Mouse (Mus musculus) urinary bladder, postnatal 4 days (tissue): ENCODE results near the gene Susd5.
A peak's percentile ranks its signal among the peaks of the same experiment; 100 is the strongest.
"Not testable (repeated sequence)": the region's sequence is repeated elsewhere in the genome, so short reads cannot be mapped to it uniquely, and the experiment has no call there.

Experiments
- DNase-seq, 2 experiments: peaks; one replicate each; pipeline ENCODE4 v3.0.0; 2021 to 2022; ENCODE audit warnings: low spot score in 2 of 2

Susd5 gene

DNA sequence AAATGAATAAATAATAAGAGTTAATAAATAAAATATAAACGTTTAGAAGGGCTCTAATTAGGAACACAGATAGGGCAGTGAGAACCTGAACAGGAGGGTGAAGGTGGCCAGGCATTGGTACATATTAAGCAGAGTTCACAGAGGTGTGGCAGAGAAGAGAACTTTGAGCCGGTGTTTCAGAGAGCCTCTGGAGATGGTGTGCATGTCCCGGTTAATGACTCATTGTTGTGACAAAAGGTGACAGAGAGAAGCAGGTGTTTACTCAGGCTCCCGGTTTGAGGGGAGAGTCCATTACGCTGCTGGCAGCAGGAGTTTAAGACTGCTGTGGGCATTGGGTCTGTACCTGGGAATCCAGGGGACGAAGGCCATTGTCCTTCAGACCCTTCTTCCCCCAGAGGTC, 12.4 kb downstream of the Susd5 start:
- DNase-seq, result no peak

DNA sequence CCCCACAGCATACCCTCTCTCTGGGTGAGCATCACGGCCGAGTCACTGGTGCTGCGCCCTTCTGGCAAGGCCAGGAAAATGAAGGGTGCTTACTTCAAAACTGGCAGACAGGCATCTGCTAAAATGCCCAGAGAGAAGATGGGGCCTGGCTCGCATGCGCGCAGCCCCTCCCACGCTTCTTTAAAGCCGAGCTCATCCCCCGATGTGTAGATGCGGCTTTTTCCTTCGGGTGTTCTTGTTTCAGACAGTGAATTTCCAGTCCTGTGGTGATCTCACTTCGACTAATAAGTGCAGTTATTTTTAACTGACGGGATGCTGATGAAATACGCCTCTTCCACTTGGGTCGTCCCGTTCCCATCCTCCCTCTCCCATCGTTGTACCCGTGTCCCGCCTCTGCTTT, 16.7 kb downstream of the Susd5 start:
- DNase-seq, result no peak

DNA sequence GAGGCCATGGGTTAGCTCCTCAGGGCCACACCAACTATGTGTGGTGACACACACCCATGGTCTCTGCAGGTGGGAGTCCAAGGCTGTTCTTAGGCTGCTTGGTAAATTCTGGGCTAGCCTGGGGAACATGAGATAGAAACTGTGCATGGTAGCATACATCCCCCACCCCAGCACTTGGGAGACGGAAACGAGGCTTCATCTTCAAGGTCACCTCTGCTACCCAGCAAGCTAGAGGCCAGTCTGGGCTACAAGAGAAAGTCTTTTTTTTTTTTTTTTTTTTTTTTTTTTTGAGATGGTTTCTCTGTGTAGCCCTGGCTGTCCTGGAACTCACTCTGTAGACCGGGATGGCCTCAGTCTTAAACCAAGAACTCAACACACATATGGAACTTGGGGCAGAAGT, 29.5 kb downstream of the Susd5 start:
- DNase-seq, result no peak

DNA sequence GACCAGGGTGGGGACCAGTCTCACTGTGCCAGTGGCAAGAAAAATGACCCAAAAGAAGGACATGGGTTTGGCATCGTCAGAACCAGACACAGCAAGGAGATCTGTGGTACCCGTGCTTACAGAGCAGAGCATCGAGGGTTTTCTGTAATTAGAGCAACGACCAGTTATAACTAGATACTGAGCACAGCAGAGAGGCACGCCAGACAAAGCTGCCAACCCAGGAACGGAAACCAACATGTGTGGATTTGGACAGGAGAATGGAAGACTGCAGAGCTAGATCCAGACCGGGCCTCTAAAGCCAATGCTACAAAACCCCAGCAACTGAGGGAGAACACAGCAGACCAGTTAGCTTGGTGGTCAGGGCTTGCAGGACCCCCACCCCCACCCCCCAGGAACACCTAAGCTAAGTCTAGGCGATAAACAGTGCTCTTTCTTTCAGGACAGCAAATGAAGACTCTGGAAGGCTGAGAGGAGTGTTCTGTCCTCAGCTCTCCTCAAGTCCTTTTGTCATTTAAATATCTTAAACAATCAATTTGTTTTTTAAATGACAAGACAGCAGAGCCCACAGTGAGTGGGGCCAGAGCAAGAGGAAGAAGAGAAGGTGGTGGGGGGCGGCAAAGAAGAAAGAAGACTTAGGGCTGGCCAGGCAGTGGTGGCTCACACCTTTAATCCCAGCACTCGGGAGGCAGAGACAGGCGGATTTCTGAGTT, 30.3 kb downstream of the Susd5 start:
- no peak for DNase-seq

DNA sequence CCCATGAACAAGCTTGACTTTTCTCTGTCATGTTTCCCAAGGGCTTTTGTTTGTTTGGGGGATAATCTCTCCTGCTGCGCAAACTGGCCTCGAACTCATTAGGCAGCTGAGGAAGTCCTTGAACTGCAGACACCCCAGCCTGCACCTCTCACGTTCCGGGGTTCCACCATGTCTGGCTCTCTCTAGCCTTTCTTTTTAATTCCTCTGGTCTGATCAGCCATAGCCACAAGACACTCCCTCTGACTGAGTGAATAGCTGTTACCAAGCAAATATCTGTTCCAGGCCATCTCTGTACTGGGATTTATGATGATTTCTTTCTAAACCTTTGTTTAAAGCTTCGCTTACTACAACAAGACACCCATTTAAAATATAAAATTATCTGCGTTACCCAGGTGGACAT, 31.9 kb downstream of the Susd5 start:
- DNase-seq, result not testable (repeated sequence)

DNA sequence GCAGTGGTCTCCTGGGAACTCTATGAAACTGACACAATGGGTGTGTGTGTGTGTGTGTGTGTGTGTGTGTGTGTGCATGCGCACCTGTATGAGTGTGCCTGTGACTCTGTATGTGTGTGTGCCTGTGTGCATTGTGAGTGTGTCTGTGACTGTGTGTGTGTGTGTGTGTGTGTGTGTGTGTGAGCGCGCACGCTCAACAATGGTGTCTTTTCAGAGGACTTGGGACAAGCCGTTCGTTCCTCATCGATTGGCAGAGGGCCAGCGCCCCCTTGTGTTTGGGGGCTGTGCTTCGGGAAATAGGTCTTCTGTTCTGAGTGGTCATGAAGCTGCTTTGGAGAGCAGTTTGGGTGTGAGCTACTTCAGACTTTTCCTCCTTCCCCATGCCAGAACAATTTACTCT, 35.2 kb downstream of the Susd5 start:
- not testable (repeated sequence) for DNase-seq

DNA sequence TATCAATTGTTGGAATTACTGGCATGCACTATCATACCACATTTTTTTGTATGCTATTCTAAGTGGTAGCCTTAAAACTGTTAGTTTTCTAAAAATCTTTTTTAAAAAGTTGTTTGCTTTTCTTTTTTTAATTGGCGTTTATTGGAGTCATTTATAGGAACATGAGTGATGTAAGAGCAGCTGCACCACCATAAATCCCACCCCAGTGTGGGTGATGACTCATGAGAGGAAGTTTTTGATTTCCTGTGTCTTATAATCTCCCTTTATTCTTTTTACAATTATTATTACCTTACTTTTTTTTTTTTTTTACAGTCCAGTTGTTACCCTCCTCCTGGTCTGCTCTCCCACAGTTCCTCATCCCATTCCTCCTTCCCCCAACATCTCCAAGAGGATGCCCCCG, 37.9 kb downstream of the Susd5 start:
- no peak for DNase-seq

DNA sequence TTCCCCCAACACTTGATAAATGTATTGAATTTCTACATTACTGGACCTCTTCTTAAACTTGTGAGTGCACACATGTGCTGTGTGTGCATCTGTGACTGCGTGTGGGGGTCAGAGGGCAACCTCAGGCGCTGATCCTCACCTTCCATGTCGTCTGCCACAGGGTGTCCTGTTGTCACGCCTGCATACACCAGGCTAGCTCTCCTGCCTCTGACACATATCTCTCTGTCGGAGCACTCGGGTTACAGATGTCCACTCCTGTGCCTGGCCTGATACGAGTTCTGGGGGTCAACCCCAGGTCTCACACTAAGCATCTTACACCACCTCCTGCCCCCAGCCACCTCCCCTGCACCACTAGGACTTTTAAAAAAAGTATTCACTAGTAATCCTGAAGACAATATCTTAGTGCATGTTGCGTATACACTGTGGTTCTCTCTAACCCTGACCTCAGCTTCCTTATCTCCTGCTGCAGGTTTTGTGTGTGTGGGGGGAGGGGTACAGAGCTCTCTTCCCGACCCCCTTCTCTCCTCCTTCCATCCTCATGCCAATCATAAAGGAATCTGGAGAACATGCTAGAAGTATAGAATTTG, 41.9 kb downstream of the Susd5 start:
- no peak for DNase-seq

DNA sequence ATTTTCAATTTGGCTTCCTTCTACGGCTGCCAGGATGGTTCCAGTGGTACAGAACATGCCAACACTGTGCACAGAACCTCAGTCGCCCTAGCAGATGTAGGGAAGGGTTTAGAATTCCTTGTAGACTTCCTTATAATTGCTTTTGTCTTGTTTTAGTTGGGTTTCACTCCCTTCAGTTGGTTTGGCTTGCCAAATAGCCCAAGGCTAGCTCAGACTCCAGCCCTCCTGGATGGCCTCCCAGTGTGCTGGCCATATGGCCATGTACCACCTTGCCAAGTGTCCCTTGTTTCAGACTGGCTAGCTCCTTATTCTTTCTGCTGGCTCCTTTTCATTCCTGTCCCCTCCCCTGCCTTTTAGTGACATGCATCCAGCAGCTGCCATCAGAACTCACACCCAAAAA, 53.3 kb downstream of the Susd5 start:
- DNase-seq, result no peak

DNA sequence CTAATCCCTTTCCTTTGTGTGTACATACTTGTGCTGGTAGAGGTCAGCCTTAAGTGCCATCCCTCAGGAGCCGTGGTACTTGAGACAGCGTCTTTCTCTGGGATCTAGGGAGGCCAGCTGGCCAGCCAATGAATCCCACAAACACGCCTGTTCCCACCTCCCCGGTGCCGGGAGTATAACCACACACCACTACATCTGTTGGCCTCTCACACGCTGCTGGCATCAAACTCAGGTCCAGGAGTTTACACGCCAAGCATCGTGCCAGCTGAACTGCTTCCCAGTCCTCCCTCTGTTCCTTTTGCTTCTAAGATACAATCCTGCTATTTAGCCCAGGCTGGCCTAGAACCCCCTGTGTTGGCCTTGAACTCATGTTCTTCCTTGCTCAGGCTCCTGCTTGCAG, 54.2 kb downstream of the Susd5 start:
- DNase-seq, result no peak

DNA sequence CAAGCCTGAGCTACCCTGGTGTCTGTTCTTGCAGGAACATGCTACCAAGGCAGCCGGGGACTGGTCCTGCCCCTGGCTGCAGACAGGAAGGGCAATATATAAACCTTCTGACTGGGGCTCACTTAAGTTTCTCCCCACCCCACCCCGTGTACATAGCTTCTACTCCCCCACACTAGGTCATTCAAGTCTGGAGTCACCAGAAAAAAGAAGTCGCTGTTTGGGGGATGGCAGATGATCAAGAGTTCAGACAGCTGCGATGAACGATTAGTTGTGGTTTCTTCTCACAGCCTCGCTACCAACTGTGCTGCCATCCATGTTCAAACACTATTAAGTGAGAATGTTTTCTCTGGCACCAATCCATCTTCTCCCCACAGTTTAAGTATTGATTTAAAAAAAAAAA, 55.3 kb downstream of the Susd5 start:
- DNase-seq, result no peak

DNA sequence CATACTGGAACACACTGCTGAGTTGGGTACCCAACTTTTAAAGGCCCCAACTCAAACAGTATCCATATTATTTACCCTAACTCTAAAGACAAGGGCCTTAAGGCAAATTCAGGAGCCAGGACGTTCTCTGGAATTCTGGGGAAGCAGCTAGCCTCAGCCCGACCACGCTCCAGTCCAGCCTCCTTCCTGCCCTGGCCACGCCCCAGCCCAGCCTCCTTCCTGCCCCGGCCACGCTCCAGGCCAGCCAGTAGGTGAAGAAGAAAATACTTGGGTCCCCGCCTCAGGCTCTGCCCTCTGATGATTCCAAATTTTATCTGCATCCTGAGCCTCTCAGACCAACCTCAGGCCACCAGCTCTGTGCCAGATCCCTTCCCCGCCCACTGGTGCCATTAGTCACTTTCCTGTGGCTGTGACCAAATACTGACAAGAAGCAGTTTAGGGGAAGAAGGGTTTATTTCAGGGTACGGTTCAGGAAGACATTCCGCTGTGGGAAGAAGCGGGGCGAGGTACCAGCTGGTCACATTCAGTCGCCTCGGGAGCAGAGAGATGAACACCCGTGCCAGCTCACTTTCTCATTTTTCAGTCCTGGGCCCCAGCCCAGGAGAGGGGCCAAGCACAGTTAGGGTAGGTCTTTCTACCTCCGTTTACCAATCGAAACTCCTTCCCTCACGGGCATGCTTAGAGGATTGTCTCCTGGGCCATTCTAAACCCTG, 57.1 kb downstream of the Susd5 start:
- DNase-seq, result no peak

DNA sequence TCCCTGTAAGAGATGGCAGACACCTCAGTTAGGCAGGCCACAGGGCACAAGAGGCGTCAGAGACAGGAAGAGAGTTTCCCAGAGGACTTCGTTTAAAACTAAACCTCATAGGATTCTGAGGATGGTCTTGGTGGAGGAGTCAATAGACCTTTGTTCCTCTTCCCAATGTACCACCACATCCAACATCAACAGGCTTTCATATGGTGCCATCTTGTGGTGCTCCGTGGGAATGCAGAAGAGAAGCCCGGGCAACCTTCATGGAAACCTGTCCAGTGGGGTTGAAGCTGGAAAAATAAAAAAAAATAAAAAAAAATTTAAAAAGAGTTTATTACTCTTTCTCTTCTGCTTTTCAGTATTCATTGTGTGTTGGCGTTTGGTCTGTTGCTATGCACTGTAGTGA, 59.7 kb downstream of the Susd5 start:
- DNase-seq, result peak in 1 of 2 experiments; percentile 34

DNA sequence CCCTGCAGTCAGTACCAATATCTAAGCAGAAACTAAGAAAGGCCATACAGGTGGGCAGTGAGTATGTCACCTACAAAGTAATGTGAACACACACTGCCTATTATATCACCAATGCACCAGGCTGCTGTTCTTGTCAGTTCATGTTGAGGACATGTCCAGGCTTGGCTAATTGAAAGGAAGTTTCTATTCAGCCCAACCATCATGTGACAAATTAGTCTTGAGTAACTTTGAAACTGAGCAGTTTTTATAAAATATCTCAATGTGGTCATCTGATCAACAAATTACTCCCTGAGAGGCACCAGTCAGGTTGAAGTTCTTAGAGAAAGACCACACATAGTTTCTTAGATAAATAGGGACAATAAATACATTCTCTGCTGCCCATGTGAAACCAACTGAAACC, 65.9 kb downstream of the Susd5 start:
- DNase-seq, result not testable (repeated sequence)

DNA sequence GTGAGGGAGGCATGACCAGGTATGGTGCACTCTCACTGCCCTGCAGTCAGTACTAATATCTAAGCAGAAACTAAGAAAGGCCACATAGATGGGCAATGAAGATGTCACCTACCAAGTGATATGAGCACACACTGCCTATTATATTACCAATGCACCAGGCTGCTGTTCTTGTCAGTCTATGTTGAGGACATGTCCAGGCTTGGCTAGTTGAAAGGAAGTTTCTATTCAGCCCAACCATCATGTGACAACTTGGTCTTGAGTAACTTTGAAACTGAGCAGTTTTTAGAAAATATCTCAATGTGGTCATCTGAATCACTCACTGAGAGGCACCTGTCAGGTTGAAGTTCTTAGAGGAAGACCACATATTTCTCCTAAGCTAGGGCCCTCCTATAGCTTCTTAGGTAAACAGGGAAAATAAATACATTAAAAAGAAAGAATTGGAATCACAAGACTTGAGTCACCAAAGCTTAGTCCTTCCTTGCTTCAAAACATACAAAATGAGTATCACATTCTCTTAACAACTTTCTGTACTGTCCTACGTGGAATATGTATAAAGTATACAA, 72.4 kb downstream of the Susd5 start:
- not testable (repeated sequence) for DNase-seq
